Mouse (Mus musculus): ENCODE data around the gene Inhbe.
"Not testable (repeated sequence)": the region's sequence is repeated elsewhere in the genome, so short reads cannot be mapped to it uniquely, and the experiment has no call there.

Gene Inhbe

DNA sequence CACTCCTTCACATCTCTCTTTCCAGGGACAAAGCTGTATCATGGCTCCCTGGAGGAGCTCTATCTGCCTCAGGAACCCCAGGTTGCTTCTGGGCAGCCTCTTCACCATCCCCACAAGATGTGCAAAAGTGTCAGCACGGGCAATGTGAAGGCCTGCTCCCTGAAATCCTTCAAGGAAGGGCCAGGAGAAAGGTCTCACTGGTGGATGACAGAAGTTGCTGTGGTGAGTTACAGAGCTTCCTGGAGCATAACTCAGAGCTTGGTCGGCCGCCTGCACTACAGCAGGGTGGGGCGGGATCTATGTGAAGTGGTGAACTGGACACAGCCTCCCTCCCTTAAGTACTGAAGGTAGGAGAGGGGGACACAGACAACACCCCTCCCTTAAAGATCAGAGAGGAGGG, 31.5 kb downstream of the Inhbe start:
- DNase-seq (ENCODE audit: low spot score) = no peak

- no peak for DNase-seq (ENCODE audit: low spot score)
Measured at GRCm38 (mm10) chr10:127322178-127322577, 32.0 kb downstream of the Inhbe start.

DNA sequence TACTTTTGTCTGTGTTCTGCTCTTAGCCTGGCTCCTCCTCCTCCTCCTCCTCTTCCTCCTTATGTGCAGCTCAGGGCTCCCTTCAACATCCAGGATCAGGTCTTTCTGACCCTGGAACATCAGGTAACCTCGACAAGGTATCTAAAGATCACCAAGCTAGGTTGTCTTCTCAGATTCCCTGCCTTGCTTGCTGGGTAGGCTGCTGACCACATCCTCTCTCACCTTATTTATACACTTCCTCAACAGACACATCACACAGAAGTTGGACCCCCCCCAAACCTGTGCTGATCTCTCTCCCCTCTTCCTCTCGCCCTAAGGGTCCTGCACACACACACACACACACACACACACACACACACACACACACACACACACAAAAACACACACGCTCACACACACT, 32.6 kb downstream of the Inhbe start, which contains the start of gene Arhgap9:
Gene Arhgap9, plus strand, starts transcription at position 344 of the 400 bp plus-strand sequence.
- DNase-seq (ENCODE audit: low spot score) = no peak

- DNase-seq (ENCODE audit: low spot score) = no peak
Measured at GRCm38 (mm10) chr10:127319969-127320368, 34.2 kb downstream of the Inhbe start.

- no peak for DNase-seq (ENCODE audit: low spot score)
Measured at GRCm38 (mm10) chr10:127318009-127318408, 36.2 kb downstream of the Inhbe start.

- no peak for DNase-seq (ENCODE audit: low spot score)
Measured at GRCm38 (mm10) chr10:127317277-127317676, 36.9 kb downstream of the Inhbe start.

GRCm38 (mm10) chr10:127314950-127315349, 39.3 kb downstream of the Inhbe start:
- DNase-seq (ENCODE audit: low spot score) = not testable (repeated sequence)

DNA sequence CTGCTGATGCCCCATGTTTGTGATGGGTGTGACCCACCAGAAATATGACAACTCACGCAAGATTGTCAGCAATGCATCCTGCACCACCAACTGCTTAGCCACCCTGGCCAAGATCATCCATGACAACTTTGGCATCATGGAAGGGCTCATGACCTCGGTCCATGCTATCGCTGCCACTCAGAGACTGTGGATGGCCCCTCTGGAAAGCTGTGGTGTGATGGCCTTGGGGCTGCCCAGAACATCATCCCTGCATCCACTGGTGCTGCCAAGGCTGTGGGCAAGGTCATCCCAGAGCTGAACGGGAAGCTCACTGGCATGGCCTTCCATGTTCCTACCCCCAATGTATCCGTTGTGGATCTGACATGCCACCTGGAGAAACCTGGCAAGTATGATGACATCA, 40.7 kb downstream of the Inhbe start:
- not testable (repeated sequence) for DNase-seq (ENCODE audit: low spot score)

DNA sequence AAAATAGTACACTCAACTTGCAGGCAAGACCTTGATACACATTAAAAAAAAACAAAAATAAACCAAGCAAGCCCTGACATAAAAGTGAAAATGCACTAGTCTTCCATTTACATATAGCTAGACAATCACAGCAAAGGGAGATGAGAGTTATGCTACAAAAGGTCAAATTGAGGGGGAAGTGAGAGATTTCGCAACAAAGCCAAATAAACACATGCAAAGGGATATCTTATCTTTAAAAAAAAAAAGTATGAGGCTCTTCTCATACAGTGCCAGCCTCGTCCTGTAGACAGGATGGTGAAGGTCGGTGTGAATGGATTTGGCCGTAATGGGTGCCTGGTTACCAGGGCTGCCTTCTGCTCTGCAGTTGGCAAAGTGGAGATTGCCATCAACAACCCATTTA, 41.4 kb downstream of the Inhbe start:
- no peak for DNase-seq (ENCODE audit: low spot score)

GRCm38 (mm10) chr10:127312356-127312676, 41.9 kb downstream of the Inhbe start:
- peak; percentile 87 for DNase-seq (ENCODE audit: low spot score)

- DNase-seq (ENCODE audit: low spot score) = peak; percentile 94
Measured at GRCm38 (mm10) chr10:127311476-127312355, 42.5 kb downstream of the Inhbe start, which contains the start of gene Mars. Gene Mars, minus strand, starts transcription at chr10:127311786.

DNA sequence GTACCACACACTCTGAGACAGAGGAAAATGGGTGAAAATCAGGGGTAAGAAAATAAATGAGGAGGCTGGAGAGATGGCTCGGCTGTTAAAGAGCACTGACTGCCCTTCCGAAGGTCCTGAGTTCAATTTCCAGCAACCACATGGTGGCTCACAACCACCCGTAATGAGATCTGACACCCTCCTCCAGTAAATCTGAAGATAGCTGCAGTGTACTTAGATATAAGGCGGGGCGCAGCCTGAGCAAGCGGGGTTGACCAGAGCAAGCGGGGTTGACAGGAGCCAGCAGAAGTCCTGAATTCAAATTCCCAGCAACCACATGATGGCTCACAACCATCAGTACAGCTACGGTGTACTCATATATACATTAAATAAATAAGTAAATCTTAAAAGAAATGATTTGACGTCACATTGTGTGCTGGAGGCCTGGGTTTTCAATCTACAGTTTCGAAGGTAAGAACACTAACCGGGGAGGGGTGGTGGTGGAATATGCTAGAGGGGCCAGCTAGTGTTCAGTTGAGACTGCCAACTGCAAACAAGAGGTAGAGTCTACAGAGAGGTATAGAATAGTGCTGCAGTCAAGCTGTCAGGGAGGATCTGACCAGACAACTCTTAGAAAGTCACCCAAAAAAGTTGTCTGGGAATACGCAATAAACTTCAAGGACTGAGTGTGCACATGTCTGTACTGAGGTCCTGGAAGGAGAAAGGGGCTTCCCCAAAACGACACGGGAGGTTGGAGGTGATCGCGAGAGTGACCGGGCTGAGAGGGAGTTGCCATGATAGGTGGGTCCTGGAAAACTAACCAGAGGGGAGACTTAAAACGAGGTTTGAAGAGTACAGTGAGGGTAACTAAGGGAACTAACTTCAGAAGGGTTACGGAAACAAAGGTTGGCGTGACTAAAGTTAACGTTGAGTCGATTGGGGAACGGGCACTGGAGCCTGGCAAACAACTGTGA, 43.4 kb downstream of the Inhbe start:
- DNase-seq (ENCODE audit: low spot score) = peak; percentile 58

- DNase-seq (ENCODE audit: low spot score) = not testable (repeated sequence)
Measured at GRCm38 (mm10) chr10:127309167-127309566, 45.0 kb downstream of the Inhbe start.

- DNase-seq (ENCODE audit: low spot score) = no peak
Measured at GRCm38 (mm10) chr10:127303136-127303535, 51.1 kb downstream of the Inhbe start.

DNA sequence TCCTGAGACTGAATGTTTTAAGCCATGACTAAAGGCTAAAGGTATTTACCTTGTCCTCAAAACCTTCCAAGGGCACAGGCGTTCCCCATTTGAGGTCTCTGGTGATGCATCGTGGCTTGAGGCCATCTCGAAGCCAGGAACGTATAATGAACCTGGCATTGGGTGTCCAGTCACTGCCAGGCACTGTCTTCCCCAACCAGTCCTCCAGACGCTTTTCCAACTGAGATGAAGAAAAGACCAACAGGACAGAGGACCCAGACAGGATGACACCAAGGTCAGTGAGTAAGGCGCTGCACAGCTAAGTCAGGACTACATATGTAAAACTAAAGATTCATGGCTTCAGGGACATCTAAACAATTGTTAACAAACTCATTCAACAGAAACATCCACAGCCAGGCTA, 53.9 kb downstream of the Inhbe start:
- DNase-seq (ENCODE audit: low spot score) = no peak
